Mouse (Mus musculus): Measurements from ENCODE around the gene Baz2b. TPM values are rescaled to one million over a fixed set of nuclear protein-coding genes. Genes with fewer than 3 reads are reported as not detected.

Gene Baz2b
- polyA plus RNA-seq, 1 experiment from 2014 or later, result 19.7 TPM

DNA sequence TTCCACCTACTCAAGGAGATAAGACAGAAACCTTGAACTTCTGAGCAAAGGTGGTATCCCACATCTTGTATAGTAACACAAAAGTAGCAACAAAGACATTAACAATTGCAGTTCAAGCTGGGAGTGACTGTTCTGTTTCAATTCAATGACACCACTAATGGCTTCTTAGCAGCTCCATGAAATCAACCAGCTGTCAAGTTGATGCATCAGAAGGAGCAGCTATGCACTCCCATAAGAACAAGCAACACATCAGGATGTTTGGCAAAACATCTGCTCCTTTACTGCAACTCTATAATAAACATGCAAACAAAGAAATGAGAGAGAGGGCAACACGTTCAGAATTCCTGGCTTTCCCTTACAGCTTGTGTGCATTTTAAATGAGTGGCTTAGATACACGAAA lies 87.5 kb downstream of the Baz2b start:
- Histone ChIP-seq H3K27me3 (ENCODE audit: insufficient read depth, low read length) (no peaks in the 10 kb centered on the region), H3K27ac (ENCODE audit: low read depth) (0 out of 2 replicates have a peak overlapping the region, but pooled peaks have one; percentile 22), H3K9me3 (ENCODE audit: low read length) (no peaks in the 10 kb centered on the region), H3K9ac (replicated peaks) (no peak overlapping the region), H3K4me3 (ENCODE audit: low read depth, low read length) (no peak overlapping the region), H3K4me1 (ENCODE audit: insufficient read depth) (peaks cover 17% of the 10 kb centered on the region), H3K4me2 (ENCODE audit: low read depth, low read length) (no peak overlapping the region; the same call in 1 of the 2 replicates), H3K36me3 (replicated peaks; ENCODE audit: insufficient read depth, low read length) (no peaks in the 10 kb centered on the region)
- TF ChIP-seq CTCF (IDR thresholded peaks at IDR 0.05; ENCODE audit: low read depth) (no peak), EP300 (IDR thresholded peaks at IDR 0.05; ENCODE audit: low read depth) (no peak)
- no peak for ATAC-seq
- no peak for DNase-seq
- WGBS (ENCODE audit: insufficient replicate concordance), result 66% methylated on average over 2 of the region's 2 CpGs

DNA sequence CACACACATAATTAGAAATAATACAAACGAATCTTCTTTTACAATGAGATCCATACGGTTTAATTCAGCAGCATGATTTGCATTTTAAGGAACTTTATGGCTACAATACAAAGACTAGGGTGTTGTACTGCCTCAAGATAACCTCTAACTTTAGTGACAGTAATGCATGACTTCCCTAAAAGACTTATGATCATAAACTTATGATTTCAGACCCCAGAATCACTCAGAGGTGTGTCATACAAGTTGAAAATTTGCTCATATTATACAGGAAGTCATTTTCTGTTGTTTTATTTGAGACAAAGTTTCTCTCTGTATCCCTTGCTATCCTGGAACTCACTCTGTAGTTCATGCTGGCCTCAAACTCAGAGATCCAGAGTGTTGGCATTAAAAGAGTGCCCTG lies 89.0 kb downstream of the Baz2b start:
- Histone ChIP-seq H3K36me3 (replicated peaks; ENCODE audit: insufficient read depth, low read length) (0 out of 2 replicates have a peak, but pooled peaks cover 4% of the 10 kb centered on the region), H3K27ac (ENCODE audit: low read depth) (no peak overlapping the region), H3K9me3 (ENCODE audit: low read length) (no peaks in the 10 kb centered on the region), H3K9ac (replicated peaks) (no peak overlapping the region), H3K4me1 (ENCODE audit: insufficient read depth) (peaks cover 17% of the 10 kb centered on the region), H3K27me3 (ENCODE audit: insufficient read depth, low read length) (no peaks in the 10 kb centered on the region), H3K4me3 (ENCODE audit: low read depth, low read length) (no peak overlapping the region), H3K4me2 (ENCODE audit: low read depth, low read length) (no peak overlapping the region)
- no peak for ATAC-seq
- 47% methylated on average over 2 of the region's 2 CpGs for WGBS (ENCODE audit: insufficient replicate concordance)
- no peak for DNase-seq
- TF ChIP-seq EP300 (IDR thresholded peaks at IDR 0.05; ENCODE audit: low read depth), result no peak
- TF ChIP-seq CTCF (IDR thresholded peaks at IDR 0.05; ENCODE audit: low read depth), result no peak

DNA sequence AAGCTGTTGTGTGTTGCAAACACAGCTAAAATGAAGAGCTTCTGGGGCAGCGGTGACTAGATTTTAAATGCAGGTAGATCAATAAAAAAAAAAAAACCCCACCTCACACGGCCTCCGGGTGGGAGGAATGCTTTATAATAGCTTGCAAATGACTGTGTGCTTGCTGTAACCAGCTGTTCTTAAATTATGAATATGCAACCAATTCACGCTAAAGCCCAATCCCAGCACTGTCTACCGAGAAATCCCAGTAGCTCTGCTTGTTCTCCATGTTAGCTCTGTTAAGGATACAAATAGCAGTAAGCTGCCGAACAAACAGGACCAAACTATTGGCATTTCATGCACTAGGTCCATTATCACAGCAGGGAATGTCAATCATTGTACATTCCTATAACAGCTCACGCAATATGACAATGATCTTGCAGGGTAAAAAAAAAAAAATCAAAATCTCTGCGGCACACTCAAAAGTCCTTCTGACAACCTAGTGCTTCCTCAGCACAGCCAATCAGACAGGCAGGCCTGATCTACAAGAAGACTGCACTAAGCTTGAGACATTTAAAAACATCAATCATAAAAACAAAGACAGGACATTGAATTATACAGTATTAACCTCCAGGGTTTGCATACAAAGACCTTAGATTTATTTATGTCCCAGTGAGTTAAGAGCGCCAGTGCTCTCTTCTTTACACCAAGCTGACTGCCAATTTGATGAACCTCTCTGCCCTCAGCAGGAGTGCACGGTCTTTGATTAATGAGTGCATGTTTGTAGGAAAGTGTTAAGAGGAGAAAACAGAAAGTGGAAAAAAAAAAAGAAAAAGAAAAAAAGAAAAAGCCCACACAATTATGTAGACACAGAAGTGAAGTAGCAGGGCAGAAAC lies 90.7 kb downstream of the Baz2b start:
- H3K4me2 ChIP-seq (ENCODE audit: low read depth, low read length), result no peak overlapping the region
- no peak overlapping the region for H3K4me3 ChIP-seq (ENCODE audit: low read depth, low read length)
- H3K4me1 ChIP-seq (ENCODE audit: insufficient read depth), result peaks cover 19% of the 10 kb centered on the region
- no peak overlapping the region for H3K9ac ChIP-seq (replicated peaks)
- 0 out of 2 replicates have a peak, but pooled peaks cover 4% of the 10 kb centered on the region for H3K36me3 ChIP-seq (replicated peaks; ENCODE audit: insufficient read depth, low read length)
- WGBS (ENCODE audit: insufficient replicate concordance), result 71% methylated on average over 10 of the region's 10 CpGs
- DNase-seq (no peak), ATAC-seq (no peak)
- H3K9me3 ChIP-seq (ENCODE audit: low read length), result no peaks in the 10 kb centered on the region
- TF ChIP-seq EP300 (IDR thresholded peaks at IDR 0.05; ENCODE audit: low read depth), result no peak
- no peak for TF ChIP-seq CTCF (IDR thresholded peaks at IDR 0.05; ENCODE audit: low read depth)
- H3K27me3 ChIP-seq (ENCODE audit: insufficient read depth, low read length), result no peaks in the 10 kb centered on the region
- H3K27ac ChIP-seq (ENCODE audit: low read depth), result no peak overlapping the region

DNA sequence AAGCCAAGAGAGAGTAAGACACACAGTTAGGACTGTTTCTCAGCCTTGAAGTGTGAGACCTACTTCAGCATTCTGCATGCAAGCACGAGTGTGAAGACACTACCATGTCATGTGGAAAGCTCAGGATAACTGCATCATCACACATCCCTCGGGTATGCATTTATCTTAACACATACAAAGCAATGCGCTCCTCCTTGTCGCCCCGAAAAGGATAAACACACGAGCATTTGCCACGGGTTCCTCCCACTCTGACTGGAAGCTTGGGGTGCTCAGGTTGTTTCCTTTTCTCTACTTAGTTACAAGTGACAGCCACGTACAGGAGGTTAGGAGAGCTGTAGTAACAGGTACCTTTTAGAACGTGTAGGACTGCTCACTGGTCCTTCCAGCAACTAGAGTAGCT lies 91.8 kb downstream of the Baz2b start:
- ATAC-seq (no peak), DNase-seq (no peak)
- 68% methylated on average over 9 of the region's 9 CpGs for WGBS (ENCODE audit: insufficient replicate concordance)
- Histone ChIP-seq H3K27me3 (ENCODE audit: insufficient read depth, low read length) (no peaks in the 10 kb centered on the region), H3K4me3 (ENCODE audit: low read depth, low read length) (no peak overlapping the region), H3K9me3 (ENCODE audit: low read length) (no peaks in the 10 kb centered on the region), H3K4me1 (ENCODE audit: insufficient read depth) (peaks cover 26% of the 10 kb centered on the region), H3K9ac (replicated peaks) (no peak overlapping the region), H3K36me3 (replicated peaks; ENCODE audit: insufficient read depth, low read length) (0 out of 2 replicates have a peak, but pooled peaks cover 4% of the 10 kb centered on the region), H3K27ac (ENCODE audit: low read depth) (no peak overlapping the region), H3K4me2 (ENCODE audit: low read depth, low read length) (no peak overlapping the region)
- TF ChIP-seq CTCF (IDR thresholded peaks at IDR 0.05; ENCODE audit: low read depth) (no peak), EP300 (IDR thresholded peaks at IDR 0.05; ENCODE audit: low read depth) (no peak)

DNA sequence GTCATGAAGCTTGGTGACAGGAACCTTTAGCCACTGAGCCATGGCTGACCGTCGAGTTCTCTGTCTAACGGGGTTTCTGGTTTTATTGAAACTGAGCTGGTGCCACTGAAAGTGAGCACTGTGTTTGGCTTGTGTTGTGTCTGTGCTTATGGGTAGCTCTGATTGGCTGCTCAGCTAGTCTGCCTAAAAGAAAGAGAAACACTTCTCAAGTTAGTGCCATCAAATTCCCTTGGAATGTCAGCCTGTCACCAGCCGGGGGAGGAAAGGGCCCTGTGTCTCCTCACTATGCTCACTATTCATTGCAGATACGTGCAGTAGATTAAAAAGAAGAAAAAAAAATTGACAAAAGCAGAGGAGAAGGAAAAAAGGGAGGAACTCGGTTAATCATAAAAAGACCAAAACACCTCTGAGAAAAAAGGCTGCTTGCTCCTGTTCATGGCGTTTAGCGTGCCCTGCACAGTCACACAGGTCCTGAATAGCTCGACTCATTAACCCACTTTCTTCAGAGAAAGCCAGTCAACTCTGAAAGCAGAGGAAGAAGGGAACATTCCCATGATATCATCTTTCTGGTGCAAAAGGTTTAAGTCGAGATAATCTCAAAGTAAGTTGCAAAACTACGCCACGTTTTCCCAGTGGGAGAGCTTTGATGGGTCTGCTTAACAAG lies 93.6 kb downstream of the Baz2b start:
- Histone ChIP-seq H3K4me1 (ENCODE audit: insufficient read depth) (peaks cover 16% of the 10 kb centered on the region; the same call in 1 of the 2 replicates), H3K27ac (ENCODE audit: low read depth) (no peak overlapping the region), H3K9me3 (ENCODE audit: low read length) (no peaks in the 10 kb centered on the region), H3K27me3 (ENCODE audit: insufficient read depth, low read length) (no peaks in the 10 kb centered on the region), H3K4me2 (ENCODE audit: low read depth, low read length) (no peak overlapping the region), H3K4me3 (ENCODE audit: low read depth, low read length) (no peak overlapping the region), H3K36me3 (replicated peaks; ENCODE audit: insufficient read depth, low read length) (0 out of 2 replicates have a peak, but pooled peaks cover 8% of the 10 kb centered on the region), H3K9ac (replicated peaks) (no peak overlapping the region)
- DNase-seq (no peak), ATAC-seq (no peak)
- 76% methylated on average over 12 of the region's 12 CpGs for WGBS (ENCODE audit: insufficient replicate concordance)
- TF ChIP-seq EP300 (IDR thresholded peaks at IDR 0.05; ENCODE audit: low read depth), result no peak
- no peak for TF ChIP-seq CTCF (IDR thresholded peaks at IDR 0.05; ENCODE audit: low read depth)

DNA sequence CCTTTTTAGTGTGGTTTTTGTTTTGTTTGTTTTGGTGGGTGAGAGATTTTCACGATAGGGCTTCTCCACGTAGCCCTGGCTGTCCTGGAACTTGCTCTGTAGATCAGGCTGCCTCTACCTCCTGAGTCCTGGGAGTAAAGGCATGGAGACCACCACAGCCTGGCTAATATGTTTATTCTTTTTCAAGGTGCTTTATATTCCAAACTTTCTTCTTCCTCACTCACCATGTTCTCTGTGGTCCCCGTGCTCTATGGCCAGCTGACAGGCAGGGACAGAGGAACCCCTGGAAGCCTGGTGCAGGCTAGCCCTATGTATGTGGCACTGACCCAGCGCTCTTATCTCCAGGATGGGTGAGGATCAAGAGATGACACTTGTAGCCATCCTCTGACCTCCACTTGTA lies 94.7 kb downstream of the Baz2b start:
- Histone ChIP-seq H3K27ac (ENCODE audit: low read depth) (no peak overlapping the region), H3K9me3 (ENCODE audit: low read length) (no peaks in the 10 kb centered on the region), H3K27me3 (ENCODE audit: insufficient read depth, low read length) (no peaks in the 10 kb centered on the region), H3K36me3 (replicated peaks; ENCODE audit: insufficient read depth, low read length) (peaks cover 14% of the 10 kb centered on the region; the same call in 1 of the 2 replicates), H3K4me3 (ENCODE audit: low read depth, low read length) (no peak overlapping the region), H3K9ac (replicated peaks) (no peak overlapping the region), H3K4me2 (ENCODE audit: low read depth, low read length) (no peak overlapping the region), H3K4me1 (ENCODE audit: insufficient read depth) (peaks cover 16% of the 10 kb centered on the region; the same call in 1 of the 2 replicates)
- 72% methylated on average over 4 of the region's 4 CpGs for WGBS (ENCODE audit: insufficient replicate concordance)
- ATAC-seq (no peak), DNase-seq (no peak)
- TF ChIP-seq EP300 (IDR thresholded peaks at IDR 0.05; ENCODE audit: low read depth), result no peak
- TF ChIP-seq CTCF (IDR thresholded peaks at IDR 0.05; ENCODE audit: low read depth), result no peak

All from liver, postnatal 0 days (tissue).